Comparison of ENCODE assay signal across 8 mouse cellular contexts in genomic region chr19:37209467-37210128, GRCm38 (mm10). TPM values are rescaled to one million over a fixed set of nuclear protein-coding genes. Genes with fewer than 3 reads are reported as not detected.
DNase-seq lines count a peak whose midpoint lies in the region; ATAC-seq and TF ChIP-seq lines count a peak whose summit lies in the region.

No protein-coding gene starts in this region.

- no peak for TF ChIP-seq EP300 in lung, postnatal 0 days (IDR thresholded peaks at IDR 0.05)

- ATAC-seq in cerebellum, adult (ENCODE audit: insufficient number of reproducible peaks, low FRiP score, low TSS enrichment) = no peak
- no peak for ATAC-seq in lung, postnatal 0 days
- ATAC-seq in hindbrain, embryonic 16.5 days = no peak

- H3K9ac ChIP-seq in lung, postnatal 0 days (replicated peaks; ENCODE audit: low read depth) = no peak overlapping the region
- no peak overlapping the region for H3K9ac ChIP-seq in hindbrain, embryonic 16.5 days (ENCODE audit: low read depth, low read length)

- TF ChIP-seq CTCF in lung, postnatal 0 days (IDR thresholded peaks at IDR 0.05) = peak; percentile 49

- peak; percentile 14 to 23 for DNase-seq in cerebellum, adult 18-20 months
- DNase-seq in lung, postnatal 0 days (ENCODE audit: low spot score) = peak; percentile 10
- no peak for DNase-seq in lung, postnatal 4 days
- DNase-seq in naive thymus-derived CD4-positive, alpha-beta T cell, adult 2 months (ENCODE audit: low read depth) = peak; percentile 24
- DNase-seq in right cerebral cortex, postnatal 25 days = no peak
- no peak for DNase-seq in frontal cortex, postnatal 10 days (ENCODE audit: low spot score in 2 of 2)

- no peaks in the 10 kb centered on the region for H3K36me3 ChIP-seq in lung, postnatal 0 days (ENCODE audit: insufficient read depth, low read length)
- H3K36me3 ChIP-seq in hindbrain, embryonic 16.5 days (ENCODE audit: control insufficient read depth, insufficient read depth, low read length) = peaks cover 5% of the 10 kb centered on the region; the same call in 1 of the 2 replicates

- no peak overlapping the region for H3K27ac ChIP-seq in lung, postnatal 0 days (ENCODE audit: low read length)
- no peak overlapping the region for H3K27ac ChIP-seq in hindbrain, embryonic 16.5 days (ENCODE audit: low read depth, low read length)

- peaks cover 10% of the 10 kb centered on the region; the same call in 1 of the 2 replicates for H3K4me1 ChIP-seq in lung, postnatal 0 days (ENCODE audit: insufficient read depth, low read depth, low read length)
- H3K4me1 ChIP-seq in hindbrain, embryonic 16.5 days (ENCODE audit: control insufficient read depth, insufficient read depth, low read depth, low read length) = peaks cover 16% of the 10 kb centered on the region

- WGBS in lung, postnatal 0 days = 77% methylated on average over 8 of the region's 8 CpGs
- WGBS in hindbrain, embryonic 16.5 days = 88% methylated on average over 8 of the region's 8 CpGs

- H3K9me3 ChIP-seq in lung, postnatal 0 days (ENCODE audit: low read length) = no peaks in the 10 kb centered on the region
- H3K9me3 ChIP-seq in hindbrain, embryonic 16.5 days (ENCODE audit: control insufficient read depth, low read length) = no peaks in the 10 kb centered on the region

- no peak overlapping the region for H3K4me3 ChIP-seq in lung, postnatal 0 days (ENCODE audit: low read depth, low read length)
- no peak overlapping the region for H3K4me3 ChIP-seq in hindbrain, embryonic 16.5 days (ENCODE audit: low read length)

- H3K4me2 ChIP-seq in lung, postnatal 0 days (replicated peaks; ENCODE audit: low read depth, low read length) = peak overlapping the region; percentile 89; the same call in 1 of the 2 replicates
- peak overlapping the region; percentile 94 for H3K4me2 ChIP-seq in hindbrain, embryonic 16.5 days (ENCODE audit: low read length)

- H3K27me3 ChIP-seq in lung, postnatal 0 days (replicated peaks; ENCODE audit: insufficient read depth, low read length) = no peaks in the 10 kb centered on the region
- no peaks in the 10 kb centered on the region for H3K27me3 ChIP-seq in hindbrain, embryonic 16.5 days (replicated peaks; ENCODE audit: control insufficient read depth, insufficient read depth, low read length)

RNA-seq across cellular contexts. Expression of gene Cpeb3, which starts 1.2 kb away (rescaled TPM):
- 1.3 and 2.3 TPM in 2 replicates for polyA plus RNA-seq in lung, postnatal 0 days (2015; fragmentation: Nextera tagmentation; extraction: Ambion mirVana)
- 10.4 and 10.9 TPM in 2 replicates for polyA plus RNA-seq in hindbrain, embryonic 16.5 days (2015; fragmentation: Nextera tagmentation; extraction: Ambion mirVana)

RNA-seq across cellular contexts. Expression of gene March5, which starts 2.3 kb away (rescaled TPM):
- 83.1 and 97.6 TPM in 2 replicates for polyA plus RNA-seq in lung, postnatal 0 days (2015; fragmentation: Nextera tagmentation; extraction: Ambion mirVana)
- 82.7 and 83.2 TPM in 2 replicates for polyA plus RNA-seq in hindbrain, embryonic 16.5 days (2015; fragmentation: Nextera tagmentation; extraction: Ambion mirVana)

Comparison
In these comparisons a context has a peak if more than half of its experiments do, and no peak if none do; other contexts are left out.
1. DNase-seq: peak in cerebellum, adult 18-20 months (2 of 2), lung, postnatal 0 days (single experiment) and naive thymus-derived CD4-positive, alpha-beta T cell, adult 2 months (single experiment); none in lung, postnatal 4 days (0 of 2), right cerebral cortex, postnatal 25 days (single experiment) and frontal cortex, postnatal 10 days (0 of 2).